20 mouse cellular contexts compared by ENCODE assay signal in genomic region chr3:32343371-32343770, GRCm38 (mm10). TPM values are rescaled to one million over a fixed set of nuclear protein-coding genes. Genes with fewer than 3 reads are reported as not detected.
DNase-seq lines count a peak whose midpoint lies in the region; ATAC-seq lines count a peak whose summit lies in the region.
"Had no signal": no experiment of that assay in that cellular context is flagged by ENCODE, and none has a peak within 500 bp of the region (broad histone marks: within the 10 kb centered on the region; RNA-seq: fewer than 3 reads in every experiment).

No protein-coding gene starts in this region.

- no peak for DNase-seq in frontal cortex, postnatal 36 days (ENCODE audit: low spot score in 2 of 2)
- peak; percentile 29 to 50 for DNase-seq in layer of hippocampus, postnatal 10 days (ENCODE audit: low spot score in 2 of 2)
- DNase-seq in layer of hippocampus, adult 11-12 months (ENCODE audit: low spot score): no peak
- DNase-seq in neural tube, embryonic 10.5 days (ENCODE audit: extremely low spot score, low spot score): no peak
- no peak for DNase-seq in adrenal gland, adult 2 months
- DNase-seq: adrenal gland, adult 8-10 months; gastrocnemius, postnatal 10 days; heart, postnatal 4 days; kidney, postnatal 36 days; lung, adult 18-20 months; lung, postnatal 14 days; right cerebral cortex, postnatal 25 days; thymus, postnatal 36 days had no signal

- 0 out of 2 replicates have a peak, but pooled peaks have one; percentile 7 for ATAC-seq in frontal cortex, adult (ENCODE audit: low TSS enrichment)
- 0 out of 2 replicates have a peak, but pooled peaks have one; percentile 28 for ATAC-seq in neural tube, embryonic 13.5 days (ENCODE audit: low read depth)
- ATAC-seq: intestine, embryonic 16.5 days had no signal

- no peak overlapping the region for H3K9ac ChIP-seq in neural tube, embryonic 13.5 days
- H3K9ac ChIP-seq: embryonic facial prominence, embryonic 15.5 days; heart, embryonic 15.5 days; neural tube, embryonic 12.5 days had no signal

- no peak overlapping the region for H3K4me3 ChIP-seq in neural tube, embryonic 13.5 days
- H3K4me3 ChIP-seq: embryonic facial prominence, embryonic 15.5 days; heart, embryonic 15.5 days; neural tube, embryonic 12.5 days had no signal

- peaks cover 39% of the 10 kb centered on the region for H3K36me3 ChIP-seq in neural tube, embryonic 13.5 days

- H3K9me3 ChIP-seq in neural tube, embryonic 13.5 days: no peaks in the 10 kb centered on the region
- H3K9me3 ChIP-seq: embryonic facial prominence, embryonic 15.5 days; heart, embryonic 15.5 days; neural tube, embryonic 12.5 days had no signal

- H3K27ac ChIP-seq in neural tube, embryonic 13.5 days (replicated peaks): no peak overlapping the region
- H3K27ac ChIP-seq: embryonic facial prominence, embryonic 15.5 days; heart, embryonic 15.5 days; neural tube, embryonic 12.5 days had no signal

- H3K4me2 ChIP-seq in neural tube, embryonic 13.5 days: no peak overlapping the region
- H3K4me2 ChIP-seq: embryonic facial prominence, embryonic 15.5 days; heart, embryonic 15.5 days; liver, embryonic 11.5 days; neural tube, embryonic 12.5 days had no signal

- H3K4me1 ChIP-seq in neural tube, embryonic 13.5 days (replicated peaks): no peaks in the 10 kb centered on the region
- H3K4me1 ChIP-seq: embryonic facial prominence, embryonic 15.5 days; heart, embryonic 15.5 days; neural tube, embryonic 12.5 days had no signal

- WGBS in neural tube, embryonic 13.5 days: 87% methylated on average over 12 of the region's 12 CpGs

- H3K27me3 ChIP-seq in neural tube, embryonic 13.5 days: no peaks in the 10 kb centered on the region
- H3K27me3 ChIP-seq: embryonic facial prominence, embryonic 15.5 days; heart, embryonic 15.5 days; neural tube, embryonic 12.5 days had no signal

RNA-seq across cellular contexts. Expression of gene Zmat3, which starts 22.4 kb away (rescaled TPM):
- total RNA-seq in layer of hippocampus, postnatal 10 days (2021): 10 to 100 TPM; 64.5 to 66.5 TPM
- 7.5 and 8.1 TPM in 2 replicates for polyA plus RNA-seq in neural tube, embryonic 13.5 days (2015; fragmentation: Nextera tagmentation; extraction: Ambion mirVana)
- total RNA-seq in adrenal gland, adult 2 months (2021): 10 to 100 TPM; 17.7 to 18.2 TPM
- polyA plus RNA-seq in adrenal gland, adult 2 months (2012; rRNA removed): 8.0 and 11.8 TPM in 2 replicates

RNA-seq across cellular contexts. Expression of gene Pik3ca, which starts 54.1 kb away (rescaled TPM):
- total RNA-seq in layer of hippocampus, postnatal 10 days (2021): 10 to 100 TPM; 42.0 to 46.3 TPM
- 11.8 and 14.5 TPM in 2 replicates for polyA plus RNA-seq in neural tube, embryonic 13.5 days (2015; fragmentation: Nextera tagmentation; extraction: Ambion mirVana)
- 10 to 100 TPM; 42.1 to 49.6 TPM for total RNA-seq in adrenal gland, adult 2 months (2021)
- 1.3 and 1.5 TPM in 2 replicates for polyA plus RNA-seq in adrenal gland, adult 2 months (2012; rRNA removed)

Comparison
In these comparisons a context has a peak if more than half of its experiments do, and no peak if none do; other contexts are left out.
1. DNase-seq: peak in layer of hippocampus, postnatal 10 days (2 of 2); none in frontal cortex, postnatal 36 days (0 of 2), layer of hippocampus, adult 11-12 months (single experiment), neural tube, embryonic 10.5 days (single experiment) and adrenal gland, adult 2 months (single experiment).